24 mouse cellular contexts compared by ENCODE assay signal in the genomic region with DNA sequence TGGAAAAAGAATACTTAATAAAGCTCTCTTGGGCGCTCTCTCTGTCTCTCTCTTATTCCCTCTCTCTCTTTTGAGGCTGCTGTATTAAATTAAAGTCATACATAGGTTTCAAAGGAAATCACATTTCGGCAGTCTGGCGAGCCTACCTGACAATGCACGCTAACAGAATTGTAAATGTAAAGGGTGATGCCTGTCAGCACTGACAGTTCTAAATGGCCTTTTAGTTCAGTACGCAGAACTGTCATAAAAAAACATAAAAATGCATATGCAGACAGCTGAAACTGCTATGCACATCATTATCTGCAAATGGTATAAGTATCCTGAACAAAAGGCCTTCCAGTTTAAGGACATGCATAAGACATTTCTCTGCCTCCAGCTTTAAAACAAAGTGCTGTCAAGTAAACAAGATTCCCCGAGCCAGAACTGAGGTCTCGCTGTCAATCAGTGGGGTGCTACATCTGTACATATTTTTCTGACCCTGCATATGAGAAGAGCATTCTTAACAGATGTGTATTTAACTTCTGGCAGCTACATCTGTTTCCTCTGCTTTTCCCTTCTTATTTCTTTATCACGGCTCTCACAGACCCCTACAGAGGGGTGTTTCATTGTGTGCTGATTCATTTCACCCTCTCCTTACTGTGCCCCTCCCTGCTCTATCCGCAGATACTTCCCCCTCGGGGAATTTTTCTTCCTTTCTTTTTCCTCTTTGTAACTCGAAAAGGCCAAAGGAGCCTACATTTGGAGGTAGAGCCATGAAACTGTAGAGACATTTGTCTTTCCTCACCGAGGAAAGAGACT.
A peak's percentile ranks its signal among the peaks of the same experiment; 100 is the strongest.
DNase-seq lines count a peak whose midpoint lies in the region; ATAC-seq lines count a peak whose summit lies in the region.
"Had no signal": no experiment of that assay in that cellular context is flagged by ENCODE, and none has a peak within 500 bp of the region (broad histone marks: within the 10 kb centered on the region; RNA-seq: fewer than 3 reads in every experiment).

No protein-coding gene starts in this region.

- no peak overlapping the region for H3K4me3 ChIP-seq in hindbrain, embryonic 14.5 days (replicated peaks; ENCODE audit: low read length)
- H3K4me3 ChIP-seq in hindbrain, embryonic 10.5 days: no peak overlapping the region
- H3K4me3 ChIP-seq in midbrain, embryonic 15.5 days: no peak overlapping the region
- no peak overlapping the region for H3K4me3 ChIP-seq in midbrain, embryonic 10.5 days
- no peak overlapping the region for H3K4me3 ChIP-seq in forebrain, embryonic 16.5 days (replicated peaks; ENCODE audit: low read length)
- H3K4me3 ChIP-seq: intestine, embryonic 15.5 days; limb, embryonic 12.5 days; liver, embryonic 13.5 days; megakaryocyte, embryonic 14.5 days; stomach, embryonic 15.5 days had no signal

- H3K27me3 ChIP-seq in hindbrain, embryonic 14.5 days (ENCODE audit: control insufficient read depth, insufficient read depth, low read length): no peaks in the 10 kb centered on the region
- no peaks in the 10 kb centered on the region for H3K27me3 ChIP-seq in hindbrain, embryonic 10.5 days (ENCODE audit: insufficient read depth, poor library complexity, severe bottlenecking)
- no peaks in the 10 kb centered on the region for H3K27me3 ChIP-seq in midbrain, embryonic 15.5 days (replicated peaks)
- no peaks in the 10 kb centered on the region for H3K27me3 ChIP-seq in midbrain, embryonic 10.5 days (ENCODE audit: low read depth, poor library complexity, severe bottlenecking)
- H3K27me3 ChIP-seq in forebrain, embryonic 16.5 days (replicated peaks; ENCODE audit: control insufficient read depth, insufficient read depth, low read length): no peaks in the 10 kb centered on the region
- H3K27me3 ChIP-seq: intestine, embryonic 15.5 days; limb, embryonic 12.5 days; liver, embryonic 13.5 days; megakaryocyte, embryonic 14.5 days; stomach, embryonic 15.5 days had no signal

- no peaks in the 10 kb centered on the region for H3K9me3 ChIP-seq in hindbrain, embryonic 14.5 days (ENCODE audit: control insufficient read depth, low read length)
- no peaks in the 10 kb centered on the region for H3K9me3 ChIP-seq in hindbrain, embryonic 10.5 days
- H3K9me3 ChIP-seq in midbrain, embryonic 15.5 days: no peaks in the 10 kb centered on the region
- no peaks in the 10 kb centered on the region for H3K9me3 ChIP-seq in midbrain, embryonic 10.5 days (replicated peaks)
- H3K9me3 ChIP-seq in forebrain, embryonic 16.5 days (ENCODE audit: control insufficient read depth, low read length): no peaks in the 10 kb centered on the region
- H3K9me3 ChIP-seq: intestine, embryonic 15.5 days; limb, embryonic 12.5 days; liver, embryonic 13.5 days; megakaryocyte, embryonic 14.5 days; stomach, embryonic 15.5 days had no signal

- WGBS in hindbrain, embryonic 14.5 days: 47% methylated on average over 12 of the region's 12 CpGs
- WGBS in hindbrain, embryonic 10.5 days: 64% methylated on average over 12 of the region's 12 CpGs
- WGBS in midbrain, embryonic 15.5 days: 41% methylated on average over 12 of the region's 12 CpGs
- WGBS in midbrain, embryonic 10.5 days: 73% methylated on average over 12 of the region's 12 CpGs
- 53% methylated on average over 12 of the region's 12 CpGs for WGBS in forebrain, embryonic 16.5 days

- no peak overlapping the region for H3K27ac ChIP-seq in hindbrain, embryonic 14.5 days
- no peak overlapping the region for H3K27ac ChIP-seq in hindbrain, embryonic 10.5 days
- H3K27ac ChIP-seq in midbrain, embryonic 15.5 days: peak overlapping the region; percentile 53
- no peak overlapping the region for H3K27ac ChIP-seq in midbrain, embryonic 10.5 days (replicated peaks)
- H3K27ac ChIP-seq in forebrain, embryonic 16.5 days (ENCODE audit: low read length): peak overlapping the region; percentile 47
- H3K27ac ChIP-seq: intestine, embryonic 15.5 days; limb, embryonic 12.5 days; liver, embryonic 13.5 days; stomach, embryonic 15.5 days had no signal

- 0 out of 2 replicates have a peak overlapping the region, but pooled peaks have one; percentile 9 for H3K9ac ChIP-seq in hindbrain, embryonic 14.5 days
- no peak overlapping the region for H3K9ac ChIP-seq in midbrain, embryonic 15.5 days
- no peak overlapping the region; the same call in 1 of the 2 replicates for H3K9ac ChIP-seq in forebrain, embryonic 16.5 days (replicated peaks; ENCODE audit: low read depth, low read length)
- H3K9ac ChIP-seq: intestine, embryonic 15.5 days; limb, embryonic 12.5 days; liver, embryonic 13.5 days; lung, embryonic 14.5 days; stomach, embryonic 15.5 days had no signal

- ATAC-seq in hindbrain, embryonic 14.5 days (ENCODE audit: low FRiP score): no peak
- peak; percentile 67 for ATAC-seq in midbrain, embryonic 15.5 days (replicated peaks)
- ATAC-seq in forebrain, embryonic 16.5 days: peak; percentile 74
- ATAC-seq: hindbrain, embryonic 16.5 days; intestine, embryonic 15.5 days had no signal

- no peak overlapping the region for H3K4me2 ChIP-seq in hindbrain, embryonic 14.5 days (replicated peaks)
- H3K4me2 ChIP-seq in midbrain, embryonic 15.5 days: no peak overlapping the region
- H3K4me2 ChIP-seq in forebrain, embryonic 16.5 days (ENCODE audit: low read length): no peak overlapping the region
- H3K4me2 ChIP-seq: intestine, embryonic 15.5 days; limb, embryonic 12.5 days; liver, embryonic 13.5 days; lung, embryonic 14.5 days; stomach, embryonic 15.5 days had no signal

- H3K4me1 ChIP-seq in hindbrain, embryonic 14.5 days (replicated peaks; ENCODE audit: control insufficient read depth, insufficient read depth, low read length): peaks cover 6% of the 10 kb centered on the region; the same call in 1 of the 2 replicates
- H3K4me1 ChIP-seq in hindbrain, embryonic 10.5 days (replicated peaks): no peaks in the 10 kb centered on the region
- H3K4me1 ChIP-seq in midbrain, embryonic 15.5 days: peaks cover 19% of the 10 kb centered on the region
- no peaks in the 10 kb centered on the region for H3K4me1 ChIP-seq in midbrain, embryonic 10.5 days
- H3K4me1 ChIP-seq in forebrain, embryonic 16.5 days (replicated peaks; ENCODE audit: control insufficient read depth, insufficient read depth, low read length): peaks cover 15% of the 10 kb centered on the region
- H3K4me1 ChIP-seq: intestine, embryonic 15.5 days; liver, embryonic 13.5 days; megakaryocyte, embryonic 14.5 days; stomach, embryonic 15.5 days had no signal

- DNase-seq in hindbrain, embryonic 14.5 days (ENCODE audit: low spot score): peak; percentile 40
- DNase-seq in hindbrain, embryonic 10.5 days (ENCODE audit: low spot score): no peak
- DNase-seq in midbrain, embryonic 10.5 days (ENCODE audit: low spot score): no peak
- no peak for DNase-seq in right cerebral cortex, postnatal 36 days (ENCODE audit: low spot score in 2 of 2)
- DNase-seq in cerebellum, adult 8-10 months: no peak
- DNase-seq: adrenal gland, adult 2 months; cerebellum, adult 2 months; cerebellum, postnatal 36 days; embryo, embryonic 11 days; gastrocnemius, postnatal 25 days; kidney, adult 8-10 months; kidney, postnatal 14 days; liver, embryonic 13.5 days; lung, embryonic 14.5 days; lung, postnatal 36 days; right cerebral cortex, adult 18-20 months; thymus, postnatal 25 days had no signal

- H3K36me3 ChIP-seq in hindbrain, embryonic 14.5 days (replicated peaks; ENCODE audit: control insufficient read depth, insufficient read depth): no peaks in the 10 kb centered on the region
- H3K36me3 ChIP-seq in hindbrain, embryonic 10.5 days: no peaks in the 10 kb centered on the region
- no peaks in the 10 kb centered on the region for H3K36me3 ChIP-seq in midbrain, embryonic 15.5 days (replicated peaks)
- no peaks in the 10 kb centered on the region for H3K36me3 ChIP-seq in midbrain, embryonic 10.5 days
- no peaks in the 10 kb centered on the region for H3K36me3 ChIP-seq in forebrain, embryonic 16.5 days (ENCODE audit: control insufficient read depth, insufficient read depth)
- H3K36me3 ChIP-seq: intestine, embryonic 15.5 days; limb, embryonic 12.5 days; liver, embryonic 13.5 days; stomach, embryonic 15.5 days had no signal

Comparison
In these comparisons a context has a peak if more than half of its experiments do, and no peak if none do; other contexts are left out.
1. H3K27ac ChIP-seq: peak in midbrain, embryonic 15.5 days (single experiment) and forebrain, embryonic 16.5 days (single experiment); none in hindbrain, embryonic 14.5 days (single experiment), hindbrain, embryonic 10.5 days (single experiment) and midbrain, embryonic 10.5 days (single experiment).